Mouse (Mus musculus) forebrain, embryonic 14.5 days (tissue): ENCODE measurements around the gene 1810043G02Rik. TPM values are rescaled to one million over a fixed set of nuclear protein-coding genes. Genes with fewer than 3 reads are reported as not detected.

Experiments
- ATAC-seq: fragments of 200-750 bp; cut with Nextera tagmentation; 2 replicates; pipeline ENCODE4 v1.8.0; 2017; ENCODE audit warnings: mild to moderate bottlenecking, moderate library complexity
- DNase-seq: peaks from one replicate; pipeline ENCODE4 v3.0.0-alpha.2; 2015; ENCODE audit warnings: low spot score
- H3K27ac ChIP-seq: fragments of 300-500 bp; sonication (generic); 2 replicates; pipeline ENCODE4 v1.5.1; 2014; ENCODE audit warnings: low read depth, mild to moderate bottlenecking, control low read depth, low read length, moderate library complexity
- H3K27me3 ChIP-seq: fragments of 300-500 bp; sonication (generic); replicated peaks from 2 replicates; pipeline ENCODE4 v1.6.1; 2014; ENCODE audit warnings: low read length, control low read depth, mixed read lengths; ENCODE audit not compliant: control insufficient read depth, insufficient read depth
- H3K36me3 ChIP-seq: fragments of 300-500 bp; sonication (generic); 2 replicates; pipeline ENCODE4 v1.6.1; 2014; ENCODE audit warnings: low read length, control low read depth; ENCODE audit not compliant: control insufficient read depth, insufficient read depth
- H3K4me1 ChIP-seq: fragments of 300-500 bp; sonication (generic); 2 replicates; pipeline ENCODE4 v1.6.1; 2014; ENCODE audit warnings: antibody characterized with exemption, low read length, control low read depth; ENCODE audit not compliant: control insufficient read depth, insufficient read depth
- H3K4me2 ChIP-seq: fragments of 300-500 bp; sonication (generic); 2 replicates; pipeline ENCODE4 v1.6.1; 2014; ENCODE audit warnings: mild to moderate bottlenecking, control low read depth, low read length
- H3K4me3 ChIP-seq: fragments of 300-500 bp; sonication (generic); 2 replicates; pipeline ENCODE4 v1.5.1; 2014; ENCODE audit warnings: low read depth, low read length, control low read depth
- H3K9ac ChIP-seq: fragments of 300-500 bp; sonication (generic); 2 replicates; pipeline ENCODE4 v1.6.1; 2014; ENCODE audit warnings: mild to moderate bottlenecking, low read length, control low read depth, moderate library complexity
- H3K9me3 ChIP-seq: fragments of 300-500 bp; sonication (generic); replicated peaks from 2 replicates; pipeline ENCODE4 v1.6.1; 2016; ENCODE audit warnings: low read length, control low read depth, mixed read lengths; ENCODE audit not compliant: control insufficient read depth
- WGBS: fragments of 180-500 bp; shearing (Covaris S2); extraction: QIAGEN DNeasy Blood & Tissue Kit; methylation state at CpG from one replicate; pipeline ENCODE4 v1.1.7; 2014; 5-methylcytosine and 5-hydroxymethylcytosine counted together
- polyA plus RNA-seq: library from polyadenylated mRNA; unstranded; fragments of >200 nt; fragmentation: Nextera tagmentation; extraction: Ambion mirVana; gene quantifications from 2 replicates; pipeline ENCODE4 v1.2.1, GENCODE M21; 2014

The 1810043G02Rik gene
- polyA plus RNA-seq, 1 experiment from 2014 or later, result 31.0 TPM

- no peak overlapping the region for H3K9ac ChIP-seq
- no peak overlapping the region for H3K4me3 ChIP-seq
- no peak overlapping the region for H3K4me2 ChIP-seq
- H3K27ac ChIP-seq, result no peak overlapping the region
- no peaks in the 10 kb centered on the region for H3K9me3 ChIP-seq
- peaks cover 3% of the 10 kb centered on the region; the same call in 1 of the 2 replicates for H3K27me3 ChIP-seq
- ATAC-seq, result no peak
- H3K4me1 ChIP-seq, result no peaks in the 10 kb centered on the region; the same call in 1 of the 2 replicates
- no peaks in the 10 kb centered on the region for H3K36me3 ChIP-seq
- DNase-seq, result no peak
- WGBS, result 87% methylated on average over 10 of the region's 10 CpGs
Measured at GRCm38 (mm10) chr10:77971191-77971590, 7.1 kb upstream of the 1810043G02Rik start.

DNA sequence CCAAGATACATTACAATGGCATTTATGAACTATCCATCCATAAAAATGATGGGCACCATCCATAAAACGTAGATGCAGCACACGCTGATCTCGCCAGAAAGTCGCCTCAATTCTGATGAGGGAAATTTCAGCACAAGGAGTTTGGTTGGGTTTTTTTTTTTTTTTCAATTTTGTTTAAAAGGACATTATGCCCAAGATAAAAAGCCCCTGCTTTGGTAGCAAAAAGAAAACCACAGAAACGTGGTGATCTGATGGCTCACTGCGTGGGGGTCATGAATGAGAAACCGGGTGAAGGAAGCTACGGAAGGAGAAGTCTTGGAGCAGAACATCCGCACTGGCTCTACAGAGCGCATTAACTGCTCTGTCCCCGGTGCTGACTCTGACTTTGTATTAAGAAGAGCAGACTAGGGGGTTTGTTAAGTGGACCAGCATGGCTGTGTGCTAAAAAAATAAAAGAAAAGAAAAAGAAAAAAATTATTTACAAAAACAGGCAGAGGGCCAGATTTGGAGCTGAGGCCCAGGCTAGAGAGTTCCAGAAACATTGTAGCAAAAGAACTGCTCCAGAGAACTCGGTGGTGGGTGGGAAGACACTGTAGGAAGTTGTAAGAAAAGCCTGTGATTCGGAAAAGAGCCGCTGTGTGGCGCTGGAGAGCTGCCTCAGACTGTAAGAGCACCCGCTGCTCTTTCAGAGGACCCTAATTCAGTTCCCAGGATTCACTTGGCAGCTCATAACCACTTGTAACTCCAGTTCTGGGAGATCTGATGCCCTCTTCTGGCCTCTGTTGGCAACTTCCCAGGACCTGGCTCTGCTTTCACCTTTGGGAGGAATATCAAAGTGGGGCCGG, 6.4 kb upstream of the 1810043G02Rik start:
- Histone ChIP-seq H3K4me1 (no peaks in the 10 kb centered on the region; the same call in 1 of the 2 replicates), H3K4me2 (no peak overlapping the region), H3K27me3 (peaks cover 3% of the 10 kb centered on the region; the same call in 1 of the 2 replicates), H3K4me3 (no peak overlapping the region), H3K9ac (no peak overlapping the region), H3K36me3 (no peaks in the 10 kb centered on the region), H3K9me3 (no peaks in the 10 kb centered on the region), H3K27ac (no peak overlapping the region)
- ATAC-seq, result no peak
- WGBS, result 68% methylated on average over 17 of the region's 17 CpGs
- peak; percentile 21 for DNase-seq

DNA sequence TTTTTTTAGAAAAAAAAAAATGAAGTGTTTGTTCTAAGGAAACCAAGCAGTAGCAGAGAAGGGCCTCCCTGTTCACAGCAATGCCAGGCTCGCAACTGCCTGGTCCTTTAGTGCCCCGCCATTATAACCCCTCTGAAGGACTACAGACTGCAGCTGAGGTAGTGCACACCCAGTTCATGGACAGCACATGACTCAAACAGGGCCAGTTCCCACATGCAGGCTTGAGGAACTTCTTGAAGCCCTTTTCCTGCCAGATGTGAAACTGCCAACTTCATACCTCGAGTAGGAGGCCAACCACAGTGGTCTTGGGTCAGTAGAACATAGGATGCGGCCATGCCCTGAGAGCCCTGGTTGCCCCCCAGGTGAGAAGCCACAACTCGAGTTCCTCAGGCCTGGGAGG, 4.0 kb upstream of the 1810043G02Rik start:
- ATAC-seq, result no peak
- Histone ChIP-seq H3K4me1 (peaks cover 5% of the 10 kb centered on the region), H3K9ac (no peak overlapping the region), H3K9me3 (no peaks in the 10 kb centered on the region), H3K27ac (no peak overlapping the region), H3K36me3 (no peaks in the 10 kb centered on the region), H3K27me3 (no peaks in the 10 kb centered on the region; the same call in 1 of the 2 replicates), H3K4me3 (no peak overlapping the region), H3K4me2 (no peak overlapping the region)
- 77% methylated on average over 5 of the region's 5 CpGs for WGBS
- DNase-seq, result no peak

- no peak overlapping the region for H3K9ac ChIP-seq
- DNase-seq, result no peak
- WGBS, result 80% methylated on average over 5 of the region's 5 CpGs
- no peak overlapping the region for H3K27ac ChIP-seq
- peaks cover 5% of the 10 kb centered on the region for H3K4me1 ChIP-seq
- H3K4me2 ChIP-seq, result no peak overlapping the region
- no peaks in the 10 kb centered on the region for H3K36me3 ChIP-seq
- H3K9me3 ChIP-seq, result no peaks in the 10 kb centered on the region
- no peaks in the 10 kb centered on the region; the same call in 1 of the 2 replicates for H3K27me3 ChIP-seq
- ATAC-seq, result no peak
- no peak overlapping the region for H3K4me3 ChIP-seq
Measured at GRCm38 (mm10) chr10:77974811-77975210, 3.5 kb upstream of the 1810043G02Rik start.

- Histone ChIP-seq H3K36me3 (no peaks in the 10 kb centered on the region), H3K27ac (no peak overlapping the region), H3K9me3 (no peaks in the 10 kb centered on the region), H3K4me1 (peaks cover 5% of the 10 kb centered on the region), H3K9ac (no peak overlapping the region), H3K4me3 (no peak overlapping the region), H3K4me2 (no peak overlapping the region), H3K27me3 (no peaks in the 10 kb centered on the region)
- WGBS, result 53% methylated on average over 4 of the region's 4 CpGs
- DNase-seq (no peak), ATAC-seq (no peak)
Measured at GRCm38 (mm10) chr10:77975653-77976052, 2.7 kb upstream of the 1810043G02Rik start.

- H3K4me2 ChIP-seq, result no peak overlapping the region
Measured at GRCm38 (mm10) chr10:77976458-77977150, 1.7 kb upstream of the 1810043G02Rik start.

GRCm38 (mm10) chr10:77984660-77985059, 6.3 kb downstream of the 1810043G02Rik start:
- no peak overlapping the region for H3K9ac ChIP-seq
- 1% methylated on average over 4 of the region's 4 CpGs for WGBS
- H3K9me3 ChIP-seq, result no peaks in the 10 kb centered on the region
- DNase-seq (peak; percentile 89), ATAC-seq (peak; percentile 76)
- no peaks in the 10 kb centered on the region for H3K4me1 ChIP-seq
- no peak overlapping the region for H3K27ac ChIP-seq
- H3K36me3 ChIP-seq, result peaks cover 42% of the 10 kb centered on the region
- H3K4me2 ChIP-seq, result no peak overlapping the region
- no peak overlapping the region for H3K4me3 ChIP-seq
- no peaks in the 10 kb centered on the region for H3K27me3 ChIP-seq

More at GRCm38 (mm10) chr10:77976458-77977150, 1.7 kb upstream of the 1810043G02Rik start:
- no peak overlapping the region for H3K27ac ChIP-seq
- no peaks in the 10 kb centered on the region for H3K27me3 ChIP-seq
- no peak overlapping the region for H3K9ac ChIP-seq
- H3K4me1 ChIP-seq, result peaks cover 5% of the 10 kb centered on the region
- H3K4me3 ChIP-seq, result no peak overlapping the region
- DNase-seq (peak; percentile 37), ATAC-seq (no peak)
- 78% methylated on average over 8 of the region's 8 CpGs for WGBS
- peaks cover 6% of the 10 kb centered on the region for H3K36me3 ChIP-seq
- no peaks in the 10 kb centered on the region for H3K9me3 ChIP-seq

- H3K27ac ChIP-seq, result no peak overlapping the region
- ATAC-seq (no peak), DNase-seq (no peak)
- peaks cover 53% of the 10 kb centered on the region for H3K36me3 ChIP-seq
- H3K9ac ChIP-seq, result no peak overlapping the region
- no peak overlapping the region for H3K4me3 ChIP-seq
- no peaks in the 10 kb centered on the region for H3K27me3 ChIP-seq
- no peak overlapping the region for H3K4me2 ChIP-seq
- no peaks in the 10 kb centered on the region for H3K9me3 ChIP-seq
- no peaks in the 10 kb centered on the region for H3K4me1 ChIP-seq
- WGBS, result 71% methylated on average over 5 of the region's 5 CpGs
Measured at GRCm38 (mm10) chr10:77985775-77986174, 7.5 kb downstream of the 1810043G02Rik start.

GRCm38 (mm10) chr10:77995639-77996038, 17.3 kb downstream of the 1810043G02Rik start:
- H3K36me3 ChIP-seq, result peaks cover 93% of the 10 kb centered on the region
- no peak overlapping the region for H3K4me3 ChIP-seq
- no peak overlapping the region for H3K9ac ChIP-seq
- ATAC-seq, result no peak
- no peak overlapping the region for H3K4me2 ChIP-seq
- H3K27me3 ChIP-seq, result no peaks in the 10 kb centered on the region
- H3K4me1 ChIP-seq, result no peaks in the 10 kb centered on the region
- no peaks in the 10 kb centered on the region for H3K9me3 ChIP-seq
- WGBS, result 85% methylated on average over 3 of the region's 3 CpGs
- no peak for DNase-seq
- no peak overlapping the region for H3K27ac ChIP-seq
